Mouse (Mus musculus): ENCODE measurements around the gene Unc13a.

The Unc13a gene

GRCm38 (mm10) chr8:71625088-71625487, 46.5 kb downstream of the Unc13a start:
- DNase-seq (ENCODE audit: low read depth), result no peak

DNA sequence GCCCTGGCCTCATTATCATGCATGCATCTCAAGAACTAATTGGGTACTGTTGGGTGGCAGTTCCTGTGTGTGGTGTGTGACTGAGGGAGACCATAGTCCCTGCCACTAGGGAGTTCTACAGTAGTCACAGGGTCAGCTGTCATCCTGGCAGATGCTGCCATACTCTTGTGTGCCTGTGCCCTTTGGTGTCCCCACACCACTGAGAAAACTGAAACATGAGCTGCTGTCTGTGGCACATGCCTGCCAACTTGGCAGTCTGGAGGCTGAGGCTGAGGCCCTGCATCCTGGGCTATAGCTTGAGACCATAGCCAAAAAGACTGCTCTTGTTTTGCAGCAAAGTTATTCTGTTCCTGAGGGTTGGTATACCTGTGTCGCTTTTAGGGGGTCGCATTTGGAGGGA, 51.8 kb downstream of the Unc13a start:
- DNase-seq (ENCODE audit: low read depth), result no peak

- no peak for DNase-seq (ENCODE audit: low read depth)
Observed at GRCm38 (mm10) chr8:71613418-71613817, 58.1 kb downstream of the Unc13a start.

GRCm38 (mm10) chr8:71612141-71612540, 59.4 kb downstream of the Unc13a start:
- no peak for DNase-seq (ENCODE audit: low read depth)

- DNase-seq (ENCODE audit: low read depth), result peak; percentile 99
Observed at GRCm38 (mm10) chr8:71610822-71611651, 60.5 kb downstream of the Unc13a start, which contains the start of gene Colgalt1. Colgalt1 (plus strand) TSS chr8:71610998.

DNA sequence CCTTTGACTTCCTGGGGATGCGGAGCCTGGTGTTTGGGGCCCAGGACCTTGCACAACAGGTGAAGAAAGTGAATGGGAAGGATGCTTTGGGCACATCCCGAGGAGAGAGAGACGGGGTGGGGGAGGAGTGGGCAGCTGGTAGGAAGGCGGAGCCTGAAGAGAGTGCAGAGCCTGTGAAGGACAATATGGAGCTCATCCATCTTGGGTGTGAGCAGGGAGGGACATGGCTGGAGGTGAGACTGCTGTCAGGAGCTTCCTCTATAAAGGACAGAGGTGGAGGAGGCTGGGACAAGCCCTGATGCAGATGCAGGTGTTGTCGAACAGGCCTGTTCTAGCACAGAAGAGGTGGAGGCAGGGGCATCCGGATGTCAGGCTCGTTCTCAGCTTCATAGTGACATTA, 67.5 kb downstream of the Unc13a start:
- DNase-seq (ENCODE audit: low read depth), result no peak

DNA sequence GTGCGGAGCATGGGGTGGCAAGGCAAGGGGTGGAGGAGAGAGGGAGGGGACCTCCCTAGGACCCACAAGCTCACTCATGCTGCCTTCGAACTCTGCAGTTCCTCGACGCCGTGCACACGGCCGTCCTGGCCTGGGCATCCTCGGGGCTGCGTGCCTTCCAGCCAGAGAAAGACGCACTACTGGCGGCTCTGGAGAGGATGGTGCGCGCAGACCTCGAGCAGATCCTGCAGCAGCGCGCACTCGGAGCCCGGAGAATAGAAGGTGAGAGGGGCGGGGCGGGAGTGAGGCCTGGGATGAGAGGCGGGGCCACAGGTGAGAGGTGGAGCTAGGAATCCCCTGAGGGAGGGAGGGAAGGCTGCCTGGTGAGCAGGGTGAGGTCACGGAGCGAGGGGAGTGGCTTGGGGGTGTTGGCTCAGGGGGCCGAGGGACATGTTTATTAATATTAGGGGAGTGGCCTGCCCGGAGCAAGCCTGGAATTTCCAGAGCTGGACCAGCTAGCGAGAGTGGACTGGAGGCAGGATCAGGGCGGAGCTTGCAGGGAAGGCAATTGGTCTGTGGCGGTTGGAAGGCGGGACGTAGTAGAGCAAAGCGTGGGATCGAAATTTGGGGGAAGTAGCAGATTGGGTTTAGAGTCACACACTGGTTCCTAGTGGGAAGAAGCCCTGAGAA, 68.8 kb downstream of the Unc13a start:
- DNase-seq (ENCODE audit: low read depth), result no peak

- no peak for DNase-seq (ENCODE audit: low read depth)
Observed at GRCm38 (mm10) chr8:71601939-71602665, 69.5 kb downstream of the Unc13a start.

GRCm38 (mm10) chr8:71598841-71599240, 72.7 kb downstream of the Unc13a start:
- DNase-seq (ENCODE audit: low read depth), result no peak

DNA sequence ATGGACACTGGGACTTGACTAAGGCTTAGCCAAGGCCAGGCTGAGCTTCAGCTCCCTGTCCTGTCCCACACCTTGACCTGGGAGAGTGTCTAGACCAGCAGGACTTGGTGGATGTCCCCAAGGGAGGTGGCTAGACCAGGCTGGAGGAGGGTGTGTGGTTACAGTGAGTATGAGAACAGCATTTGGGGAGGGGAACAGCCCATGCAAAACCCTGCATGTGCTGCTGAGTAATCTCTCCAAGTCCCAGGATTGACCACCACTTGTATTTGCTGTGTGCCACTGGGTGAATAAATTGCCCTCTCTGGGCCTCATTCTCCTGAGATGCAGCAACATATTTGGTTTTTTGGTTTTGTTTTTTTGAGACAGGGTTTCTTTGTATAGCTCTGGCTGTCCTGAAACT, 73.2 kb downstream of the Unc13a start:
- DNase-seq (ENCODE audit: low read depth), result no peak

DNA sequence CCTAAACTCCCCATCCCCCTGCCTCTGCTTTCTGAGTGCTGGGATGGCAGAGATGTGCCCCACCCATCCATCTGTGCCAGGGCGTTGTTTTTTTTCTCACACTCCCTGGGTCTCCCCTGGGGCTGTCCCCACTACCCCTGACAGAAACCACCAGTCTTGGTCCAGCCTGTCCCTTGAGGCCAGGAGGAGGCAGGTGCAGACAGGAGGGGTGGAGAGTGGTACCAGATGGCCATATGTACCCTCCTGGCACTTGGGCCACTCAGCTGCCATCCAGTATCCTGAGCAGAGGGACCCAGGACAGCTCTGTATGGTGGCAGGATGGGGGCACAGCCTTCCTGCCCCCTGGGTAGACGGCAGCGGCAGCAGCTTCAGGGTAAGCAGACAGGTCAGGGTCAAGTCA, 74.1 kb downstream of the Unc13a start, which contains the start of gene Fam129c:
Gene Fam129c (plus strand): TSS at position 198 of the 400 bp plus-strand sequence.
- no peak for DNase-seq (ENCODE audit: low read depth)

GRCm38 (mm10) chr8:71596798-71597197, 74.8 kb downstream of the Unc13a start:
- no peak for DNase-seq (ENCODE audit: low read depth)

GRCm38 (mm10) chr8:71596384-71596783, 75.2 kb downstream of the Unc13a start:
- no peak for DNase-seq (ENCODE audit: low read depth)

GRCm38 (mm10) chr8:71595862-71596261, 75.7 kb downstream of the Unc13a start:
- DNase-seq (ENCODE audit: low read depth), result peak; percentile 77

GRCm38 (mm10) chr8:71594324-71594722, 77.2 kb downstream of the Unc13a start:
- no peak for DNase-seq (ENCODE audit: low read depth)

GRCm38 (mm10) chr8:71593556-71594323, 77.8 kb downstream of the Unc13a start:
- DNase-seq (ENCODE audit: low read depth), result no peak

GRCm38 (mm10) chr8:71592374-71593170, 79.0 kb downstream of the Unc13a start:
- DNase-seq (ENCODE audit: low read depth), result no peak

- peak; percentile 93 for DNase-seq (ENCODE audit: low read depth)
Observed at GRCm38 (mm10) chr8:71591471-71592373, 79.8 kb downstream of the Unc13a start, which contains the start of gene Pgls. Pgls (plus strand) TSS chr8:71592176.

DNA sequence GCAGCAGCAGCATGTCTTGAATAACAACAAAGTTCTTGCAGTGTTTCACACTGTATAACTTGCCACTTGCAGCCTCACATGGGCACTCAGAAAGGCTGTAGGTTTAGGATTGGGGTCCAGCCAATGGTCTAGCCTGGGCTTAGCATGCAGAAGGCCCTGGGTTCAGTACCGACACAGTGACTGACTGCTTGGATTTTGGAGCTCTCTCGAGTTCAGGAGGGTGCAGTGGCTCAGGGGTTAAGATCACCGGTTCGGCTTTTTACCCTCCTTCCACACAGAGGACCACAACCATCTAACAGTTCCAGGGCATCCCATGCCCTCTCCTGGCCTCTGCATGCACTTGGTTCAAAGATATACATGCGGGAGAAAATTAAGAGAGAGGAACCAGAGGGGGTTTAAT, 80.5 kb downstream of the Unc13a start:
- no peak for DNase-seq (ENCODE audit: low read depth)

GRCm38 (mm10) chr8:71588762-71589161, 82.8 kb downstream of the Unc13a start:
- no peak for DNase-seq (ENCODE audit: low read depth)

Measured in c-Kit-positive CD71-negative TER-119-negative erythroid progenitor cells, embryonic 14.5 days (primary cell).